Mouse (Mus musculus) 3134 (cell line): ENCODE measurements around the gene Ano7.
"Not testable (repeated sequence)": the region's sequence is repeated elsewhere in the genome, so short reads cannot be mapped to it uniquely, and the experiment has no call there.

Source experiments
- DNase-seq: peaks from one replicate; pipeline ENCODE4 v3.0.0-alpha.2; 2011; ENCODE audit warnings: low spot score; ENCODE audit not compliant: insufficient read length; ENCODE audit errors: extremely low read depth

Ano7 gene

DNA sequence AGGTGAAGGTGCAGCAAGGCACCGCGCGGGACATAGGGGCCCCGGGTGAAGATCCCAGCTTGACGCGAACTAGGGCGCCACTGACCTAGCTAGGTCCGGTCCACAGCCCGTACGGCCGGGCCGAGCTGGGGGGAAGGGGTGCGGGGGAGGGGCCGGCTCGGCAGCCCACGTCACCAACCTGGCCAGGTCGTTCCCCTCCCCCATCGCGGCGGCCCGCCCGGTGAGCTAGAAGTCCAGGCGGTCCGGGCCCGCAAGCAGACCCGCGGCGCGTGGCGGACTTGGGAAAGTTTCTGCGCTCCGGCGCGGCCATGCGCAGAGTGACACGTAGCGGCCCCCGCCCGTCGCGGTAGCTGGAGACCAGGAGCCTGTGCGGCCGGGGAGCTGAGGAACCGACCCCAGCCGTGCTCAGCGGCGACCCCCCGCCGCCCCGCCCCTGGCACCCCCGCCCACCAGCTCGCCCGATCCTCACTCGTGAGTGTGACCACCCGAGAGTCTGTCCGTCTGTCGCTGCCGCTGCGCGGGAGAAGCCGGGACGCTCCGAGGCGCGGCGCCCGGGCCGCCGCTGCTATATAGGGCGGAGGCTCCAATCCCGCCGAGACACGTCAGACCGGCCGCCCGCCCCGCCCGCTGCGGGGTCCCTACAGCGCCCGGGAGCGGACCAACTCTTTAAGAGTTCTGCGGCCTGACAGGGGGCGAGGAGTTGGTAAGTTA lies 71.5 kb downstream of the Ano7 start:
- DNase-seq = peak; percentile 85

DNA sequence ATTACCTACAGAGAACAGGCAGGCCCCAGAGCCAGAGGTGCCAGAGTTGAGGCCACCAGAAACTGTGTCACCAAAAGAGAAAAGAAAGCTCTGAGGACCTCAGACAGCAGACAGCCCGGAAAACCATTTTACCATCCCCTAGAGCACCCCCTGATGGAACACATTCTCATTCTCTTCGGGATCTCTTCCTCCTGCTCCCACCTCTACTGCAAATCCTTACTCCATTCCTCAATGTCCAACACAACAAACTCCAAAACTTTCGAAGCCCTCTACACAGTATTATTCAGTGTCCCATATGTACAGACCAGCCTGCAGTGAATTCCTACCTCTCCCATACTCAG lies 72.1 kb downstream of the Ano7 start:
- DNase-seq = no peak

DNA sequence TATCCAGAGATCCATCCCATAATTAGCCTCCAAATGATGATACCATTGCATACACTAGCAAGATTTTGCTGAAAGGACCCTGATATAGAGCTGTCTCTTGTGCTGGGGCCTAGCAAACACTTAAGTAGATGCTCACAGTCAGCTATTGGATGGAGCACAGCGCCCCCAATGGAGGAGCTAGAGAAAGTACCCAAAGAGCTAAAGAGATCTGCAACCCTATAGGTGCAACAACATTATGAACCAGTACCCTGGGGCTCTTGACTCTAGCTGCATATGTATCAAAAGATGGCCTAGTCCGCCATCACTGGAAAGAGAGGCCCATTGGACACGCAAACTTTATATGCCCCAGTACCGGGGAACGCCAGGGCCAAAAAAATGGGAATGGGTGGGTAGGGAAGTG lies 76.4 kb downstream of the Ano7 start:
- not testable (repeated sequence) for DNase-seq

DNA sequence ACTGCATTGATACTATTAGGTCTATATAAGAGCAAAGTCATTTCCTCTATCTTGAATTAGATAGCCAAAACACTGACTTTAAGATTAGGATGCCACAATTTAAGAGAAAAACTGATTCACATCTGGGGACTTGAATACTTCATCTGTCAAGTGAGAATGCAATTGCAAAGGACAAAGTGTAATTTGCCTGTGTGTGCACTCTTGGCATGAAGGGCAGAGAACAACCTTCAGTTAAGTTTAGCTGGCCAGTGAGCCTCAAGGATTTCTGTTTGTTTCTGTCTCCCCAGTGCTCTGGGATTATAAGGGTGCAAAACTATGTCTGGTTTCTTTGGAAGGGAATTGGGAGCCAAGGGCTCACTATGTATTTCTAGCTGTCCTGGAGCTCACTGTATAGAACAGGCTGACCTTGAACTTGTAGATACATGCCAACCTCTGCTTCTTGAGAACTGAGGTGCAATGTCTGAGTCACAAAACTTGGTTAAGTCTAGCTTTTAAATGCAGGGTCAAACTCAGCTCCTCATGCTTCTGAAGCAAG lies 80.1 kb downstream of the Ano7 start:
- DNase-seq = no peak
